ENCODE assay signal across 16 mouse cellular contexts in genomic region chr11:75737806-75738476, GRCm38 (mm10). TPM values are rescaled to one million over a fixed set of nuclear protein-coding genes. Genes with fewer than 3 reads are reported as not detected.
A peak's percentile ranks its signal among the peaks of the same experiment; 100 is the strongest.
DNase-seq lines count a peak whose midpoint lies in the region; ATAC-seq and TF ChIP-seq lines count a peak whose summit lies in the region.
"Had no signal": no experiment of that assay in that cellular context is flagged by ENCODE, and none has a peak within 500 bp of the region (broad histone marks: within the 10 kb centered on the region; RNA-seq: fewer than 3 reads in every experiment).

No protein-coding gene starts in this region.

- no peaks in the 10 kb centered on the region for H3K9me3 ChIP-seq in liver, embryonic 12.5 days (replicated peaks)
- no peaks in the 10 kb centered on the region for H3K9me3 ChIP-seq in CH12.LX (replicated peaks; ENCODE audit: low read length)
- H3K9me3 ChIP-seq: heart, embryonic 10.5 days had no signal

- 11% methylated on average over 2 of the region's 2 CpGs for WGBS in liver, adult 2 months
- 75% methylated on average over 2 of the region's 2 CpGs for WGBS in liver, embryonic 12.5 days (ENCODE audit: insufficient replicate concordance)

- peak; percentile 100 for TF ChIP-seq EP300 in CH12.LX (IDR thresholded peaks at IDR 0.05; ENCODE audit: low read length)

- dilution Hi-C loops in CH12.LX (cut with MboI; ENCODE audit: extremely low pct_ligation_motif_present, extremely low pct_unique_long_range_greater_than_20kb, low sequenced_read_pairs), result no loop called here

- no peak overlapping the region for H3K4me3 ChIP-seq in liver, adult 2 months (ENCODE audit: insufficient read depth, low read depth, low read length)
- no peak overlapping the region for H3K4me3 ChIP-seq in liver, embryonic 12.5 days
- peak overlapping the region in 1 of 3 experiments; percentile 2 for H3K4me3 ChIP-seq in CH12.LX (replicated peaks in 1 of 3; ENCODE audit: low read depth in 2 of 3, low read length in 2 of 3, poor library complexity in 1 of 3)
- H3K4me3 ChIP-seq: heart, embryonic 10.5 days had no signal

- no peaks in the 10 kb centered on the region; the same call in 1 of the 2 replicates for H3K36me3 ChIP-seq in liver, adult 2 months (ENCODE audit: control insufficient read depth, insufficient read depth, low read length)
- peaks cover 54% of the 10 kb centered on the region for H3K36me3 ChIP-seq in liver, embryonic 12.5 days
- peaks cover 21 to 54% of the 10 kb centered on the region in 2 experiments for H3K36me3 ChIP-seq in CH12.LX (replicated peaks in 1 of 2; ENCODE audit: control insufficient read depth in 1 of 2, insufficient read depth in 1 of 2, low read length in 1 of 2)

- ATAC-seq in liver, embryonic 12.5 days, result no peak
- ATAC-seq in activated CD4-positive, CD25-positive, alpha-beta regulatory T cell, adult 4 months, result no peak
- no peak for ATAC-seq in megakaryocyte-erythroid progenitor cell, adult 5-6 weeks (replicated peaks; ENCODE audit: low FRiP score, low TSS enrichment, poor library complexity, severe bottlenecking)
- ATAC-seq: forebrain, embryonic 16.5 days had no signal

- H3K27ac ChIP-seq in liver, adult 2 months (replicated peaks; ENCODE audit: insufficient read depth, low read depth, low read length), result peak overlapping the region; percentile 21; the same call in 1 of the 2 replicates
- H3K27ac ChIP-seq in liver, embryonic 12.5 days, result no peak overlapping the region
- peak overlapping the region; percentile 94 for H3K27ac ChIP-seq in CH12.LX (ENCODE audit: insufficient read depth, low read depth)
- H3K27ac ChIP-seq: heart, embryonic 10.5 days; kidney, postnatal 0 days had no signal

- no peak overlapping the region for H3K9ac ChIP-seq in liver, adult 2 months (ENCODE audit: low read depth, low read length)
- no peak overlapping the region for H3K9ac ChIP-seq in liver, embryonic 12.5 days
- peak overlapping the region; percentile 34; the same call in 1 of the 2 replicates for H3K9ac ChIP-seq in CH12.LX (ENCODE audit: insufficient read depth, low read depth)
- H3K9ac ChIP-seq: lung, embryonic 14.5 days had no signal

- H3K79me2 ChIP-seq in liver, adult 2 months (ENCODE audit: control insufficient read depth, insufficient read depth, low read length), result peaks cover 61% of the 10 kb centered on the region
- H3K79me2 ChIP-seq in CH12.LX (replicated peaks; ENCODE audit: control insufficient read depth, extremely low read depth, insufficient read depth, poor library complexity, severe bottlenecking), result peaks cover 96% of the 10 kb centered on the region

- in situ Hi-C loops in CH12.LX (cut with MboI; ENCODE audit: low pct_ligation_motif_present, low pct_unique_long_range_greater_than_20kb, low sequenced_read_pairs), result no loop called here

- peak; percentile 93 for DNase-seq in liver, adult 2 months (ENCODE audit: extremely low read depth, low read depth, low spot score)
- DNase-seq in A20 (ENCODE audit: low read depth, low spot score), result peak; percentile 79
- peak; percentile 84 for DNase-seq in CH12.LX (ENCODE audit: extremely low read depth)
- DNase-seq in induced T-regulatory cell, adult 2 months (ENCODE audit: low read depth), result peak; percentile 42
- DNase-seq: adrenal gland, postnatal 10 days; cerebellum, adult 2 months; heart, postnatal 36 days; lung, embryonic 14.5 days; thymus, adult 18-20 months had no signal

- no peak; the same call in 1 of the 2 replicates for TF ChIP-seq RAD21 in CH12.LX (IDR thresholded peaks at IDR 0.05; ENCODE audit: low read depth, low read length)

- no peaks in the 10 kb centered on the region for H3K27me3 ChIP-seq in liver, adult 2 months (ENCODE audit: control insufficient read depth, insufficient read depth, low read length)
- no peaks in the 10 kb centered on the region for H3K27me3 ChIP-seq in liver, embryonic 12.5 days (replicated peaks)
- H3K27me3 ChIP-seq in CH12.LX (replicated peaks), result no peaks in the 10 kb centered on the region

- peaks cover 46% of the 10 kb centered on the region for H3K4me1 ChIP-seq in liver, adult 2 months (ENCODE audit: control insufficient read depth, insufficient read depth, low read length)
- peaks cover 81% of the 10 kb centered on the region for H3K4me1 ChIP-seq in liver, embryonic 12.5 days
- peaks cover 19 to 75% of the 10 kb centered on the region in 2 experiments for H3K4me1 ChIP-seq in CH12.LX (ENCODE audit: control insufficient read depth in 1 of 2, insufficient read depth in 2 of 2)

- no peak for TF ChIP-seq CTCF in liver, adult 2 months (IDR thresholded peaks at IDR 0.05; ENCODE audit: low read depth, low read length)
- no peak for TF ChIP-seq CTCF in CH12.LX (conservative IDR thresholded peaks at IDR 0.05 in 1 of 2, IDR thresholded peaks at IDR 0.05 in 1 of 2; ENCODE audit: low read depth in 2 of 2, low read length in 2 of 2)

- TF ChIP-seq POLR2A in liver, adult 2 months (IDR thresholded peaks at IDR 0.05; ENCODE audit: extremely low read depth, insufficient read depth, low read length), result no peak
- TF ChIP-seq POLR2A in CH12.LX (IDR thresholded peaks at IDR 0.05; ENCODE audit: low read depth, low read length), result no peak

- H3K4me2 ChIP-seq in liver, embryonic 12.5 days, result no peak overlapping the region
- H3K4me2 ChIP-seq in CH12.LX (ENCODE audit: insufficient read depth, low read depth, poor library complexity, severe bottlenecking), result peak overlapping the region; percentile 57

TF ChIP-seq in CH12.LX, 34 proteins besides CTCF, POLR2A, EP300 and RAD21 (continues in another document):
- TF ChIP-seq RCOR1 (conservative IDR thresholded peaks at IDR 0.05; ENCODE audit: low read depth, low read length) (peak; percentile 99), TCF12 (IDR thresholded peaks at IDR 0.05; ENCODE audit: low read depth, low read length) (peak; percentile 97), CHD1 (IDR thresholded peaks at IDR 0.05; ENCODE audit: low read depth, low read length) (peak; percentile 71; the same call in 1 of the 2 replicates), JUN (IDR thresholded peaks at IDR 0.05; ENCODE audit: insufficient read depth, low read depth, low read length) (peak; percentile 40; the same call in 1 of the 2 replicates), TBP (conservative IDR thresholded peaks at IDR 0.05; ENCODE audit: low read depth, low read length) (no peak), MAZ (IDR thresholded peaks at IDR 0.05; ENCODE audit: low read depth, low read length) (peak; percentile 43; the same call in 1 of the 2 replicates), SMC3 (IDR thresholded peaks at IDR 0.05; ENCODE audit: low read depth, low read length) (no peak), NRF1 (IDR thresholded peaks at IDR 0.05; ENCODE audit: low read depth, low read length) (0 out of 2 replicates have a peak, but pooled peaks have one; percentile 34), ZMIZ1 (IDR thresholded peaks at IDR 0.05; ENCODE audit: low read depth, low read length) (peak; percentile 58; the same call in 1 of the 2 replicates), KAT2A (IDR thresholded peaks at IDR 0.05; ENCODE audit: insufficient replicate concordance, low read length) (no peak), USF1 (IDR thresholded peaks at IDR 0.05; ENCODE audit: low read depth, low read length) (peak; percentile 36; the same call in 1 of the 2 replicates), SIN3A (IDR thresholded peaks at IDR 0.05; ENCODE audit: low read length) (peak; percentile 99), ZC3H11A (IDR thresholded peaks at IDR 0.05; ENCODE audit: low read depth, low read length) (no peak), ETS1 (conservative IDR thresholded peaks at IDR 0.05; ENCODE audit: low read depth, low read length) (peak; percentile 92), MXI1 (IDR thresholded peaks at IDR 0.05; ENCODE audit: low read depth, low read length) (peak; percentile 98), ZNF384 (IDR thresholded peaks at IDR 0.05; ENCODE audit: low read depth, low read length) (peak; percentile 51; the same call in 1 of the 2 replicates), MAFK (IDR thresholded peaks at IDR 0.05; ENCODE audit: insufficient replicate concordance, low read length) (peak; percentile 72), ELF1 (IDR thresholded peaks at IDR 0.05; ENCODE audit: low read depth, low read length) (peak; percentile 58; the same call in 1 of the 2 replicates)

RNA-seq across cellular contexts. Expression of gene Ywhae, which starts 5.3 kb away (rescaled TPM):
- total RNA-seq in liver, adult 2 months (2014; rRNA removed), result 74.6 and 87.7 TPM in 2 replicates
- 90.7 and 96.7 TPM in 2 replicates for polyA plus RNA-seq in liver, adult 2 months (2012; rRNA removed)
- 405 and 415 TPM in 2 replicates for polyA plus RNA-seq in liver, embryonic 12.5 days (2016; fragmentation: Nextera tagmentation; extraction: Ambion mirVana)
- total RNA-seq in CH12.LX (2012; rRNA removed) (348 and 421 TPM in 2 replicates), CH12.LX (2014; rRNA removed) (129 and 130 TPM in 2 replicates)
- 1,436 and 1,665 TPM in 2 replicates for polyA plus RNA-seq in CH12.LX (2012; ENCODE audit: insufficient read length, low read depth)
- polyA plus RNA-seq in activated CD4-positive, CD25-positive, alpha-beta regulatory T cell, adult 4 months (2017; shearing (Covaris generic)), result 100 to 1,000 TPM; 479 to 486 TPM
- total RNA-seq in megakaryocyte-erythroid progenitor cell, adult 5-6 weeks (2014; fragmentation: Nextera tagmentation), result 346 and 395 TPM in 2 replicates
- 314 and 400 TPM in 2 replicates for total RNA-seq in megakaryocyte-erythroid progenitor cell, adult 5-6 weeks (2017)

RNA-seq across cellular contexts. Expression of gene Doc2b, which starts 57.9 kb away (rescaled TPM):
- 0.09 and 0.13 TPM in 2 replicates for total RNA-seq in liver, adult 2 months (2014; rRNA removed)
- 0.05 and 0.07 TPM in 2 replicates for polyA plus RNA-seq in liver, adult 2 months (2012; rRNA removed)
- 0.05 and 0.12 TPM in 2 replicates for polyA plus RNA-seq in liver, embryonic 12.5 days (2016; fragmentation: Nextera tagmentation; extraction: Ambion mirVana)
- total RNA-seq in CH12.LX (2012; rRNA removed), result 0.04 TPM in 1 of 2 replicates, not detected in the other
- total RNA-seq in CH12.LX (2014; rRNA removed), result not detected in 2 replicates
- polyA plus RNA-seq in CH12.LX (2012; ENCODE audit: insufficient read length, low read depth), result not detected in 2 replicates
- polyA plus RNA-seq in activated CD4-positive, CD25-positive, alpha-beta regulatory T cell, adult 4 months (2017; shearing (Covaris generic)), result not detected
- not detected in 2 replicates for total RNA-seq in megakaryocyte-erythroid progenitor cell, adult 5-6 weeks (2014; fragmentation: Nextera tagmentation)
- total RNA-seq in megakaryocyte-erythroid progenitor cell, adult 5-6 weeks (2017), result not detected in 2 replicates
- total RNA-seq: megakaryocyte progenitor cell, adult 5-6 weeks had no signal

RNA-seq across cellular contexts. Expression of gene Crk, which starts 58.9 kb away (rescaled TPM):
- total RNA-seq in liver, adult 2 months (2014; rRNA removed), result 50.5 and 51.1 TPM in 2 replicates
- polyA plus RNA-seq in liver, adult 2 months (2012; rRNA removed), result 47.7 and 57.5 TPM in 2 replicates
- polyA plus RNA-seq in liver, embryonic 12.5 days (2016; fragmentation: Nextera tagmentation; extraction: Ambion mirVana), result 50.2 and 53.6 TPM in 2 replicates
- 37.8 and 42.2 TPM in 2 replicates for total RNA-seq in CH12.LX (2012; rRNA removed)
- total RNA-seq in CH12.LX (2014; rRNA removed), result 39.9 and 44.3 TPM in 2 replicates
- 44.6 and 46.1 TPM in 2 replicates for polyA plus RNA-seq in CH12.LX (2012; ENCODE audit: insufficient read length, low read depth)
- polyA plus RNA-seq in activated CD4-positive, CD25-positive, alpha-beta regulatory T cell, adult 4 months (2017; shearing (Covaris generic)), result 10 to 100 TPM; 12.0 to 13.8 TPM
- 33.0 and 38.5 TPM in 2 replicates for total RNA-seq in megakaryocyte-erythroid progenitor cell, adult 5-6 weeks (2014; fragmentation: Nextera tagmentation)
- 29.5 and 39.8 TPM in 2 replicates for total RNA-seq in megakaryocyte-erythroid progenitor cell, adult 5-6 weeks (2017)

Comparison
In these comparisons a context has a peak if more than half of its experiments do, and no peak if none do; other contexts are left out.
1. DNase-seq: peak in every context shown above with its lines; median percentile 93 in liver, adult 2 months; 84 in CH12.LX; 79 in A20; 42 in induced T-regulatory cell, adult 2 months.